Mouse (Mus musculus): ENCODE measurements around the gene Wdhd1.

- TF ChIP-seq CTCF (IDR thresholded peaks at IDR 0.05; ENCODE audit: extremely low read depth, insufficient read depth, low read length) (no peak), POLR2A (IDR thresholded peaks at IDR 0.05; ENCODE audit: extremely low read depth, insufficient read depth, low read length) (no peak)
Measured at GRCm38 (mm10) chr14:47191861-47192260, 84.8 kb downstream of the Wdhd1 start.

Data from cortical plate, adult 2 months (tissue).